Mouse (Mus musculus): Measurements from ENCODE around the gene Apoc1. TPM values are rescaled to one million over a fixed set of nuclear protein-coding genes. Genes with fewer than 3 reads are reported as not detected.
A peak's percentile ranks its signal among the peaks of the same experiment; 100 is the strongest.

Gene Apoc1
- total and polyA plus RNA-seq, 3 experiments = 0.35 TPM; not detected in 2

GRCm38 (mm10) chr7:19716055-19716682 is 23.7 kb upstream of the Apoc1 start (continued):
- no peak for TF ChIP-seq UBTF (IDR thresholded peaks at IDR 0.05; ENCODE audit: borderline replicate concordance, insufficient read depth, low read depth, low read length)
- no peak for TF ChIP-seq RCOR1 (IDR thresholded peaks at IDR 0.05; ENCODE audit: low read depth, low read length)
- peak; percentile 47 to 96; a peak in 2 of 4 replicates for TF ChIP-seq POLR2A (IDR thresholded peaks at IDR 0.05; ENCODE audit: control insufficient read depth in 1 of 2, insufficient read depth in 1 of 2, low read depth in 1 of 2, low read length in 2 of 2, poor library complexity in 1 of 2)
- no peak for TF ChIP-seq MYB (IDR thresholded peaks at IDR 0.05; ENCODE audit: low read depth, low read length)
- 0 out of 2 replicates have a peak, but pooled peaks have one; percentile 55 for TF ChIP-seq ZMIZ1 (IDR thresholded peaks at IDR 0.05; ENCODE audit: low read depth, low read length)
- peak; percentile 83 for TF ChIP-seq HCFC1 (IDR thresholded peaks at IDR 0.05; ENCODE audit: low read depth, low read length)
- TF ChIP-seq CHD1 (IDR thresholded peaks at IDR 0.05; ENCODE audit: low read depth, low read length) = peak; percentile 76; the same call in 1 of the 2 replicates
- TF ChIP-seq POLR2AphosphoS5 (IDR thresholded peaks at IDR 0.05; ENCODE audit: borderline replicate concordance, low read depth, low read length) = no peak
- TF ChIP-seq KAT2A (conservative IDR thresholded peaks at IDR 0.05; ENCODE audit: low read depth, low read length) = no peak

GRCm38 (mm10) chr7:19715239-19716054 is 23.0 kb upstream of the Apoc1 start, which contains the start of gene Tomm40:
Gene Tomm40 (minus strand): TSS chr7:19715438.
- Histone ChIP-seq H3K27me3 (ENCODE audit: control insufficient read depth in 1 of 2, insufficient read depth in 2 of 2, low read length in 2 of 2) (no peaks in the 10 kb centered on the region), H3K4me1 (ENCODE audit: control insufficient read depth in 1 of 2, insufficient read depth in 2 of 2, low read length in 2 of 2) (peaks cover 0 to 19% of the 10 kb centered on the region in 2 experiments; a peak in 2 of 4 replicates), H3K79me2 (ENCODE audit: control insufficient read depth, insufficient read depth, low read length, poor library complexity) (peaks cover 20% of the 10 kb centered on the region), H3K9me3 (replicated peaks; ENCODE audit: insufficient read depth, low read length) (no peaks in the 10 kb centered on the region), H3K4me3 (ENCODE audit: control insufficient read depth in 1 of 2, insufficient read depth in 1 of 2, low read depth in 2 of 2, low read length in 2 of 2) (peak within 1 kb of the TSS; percentile 72 to 97), H3K9ac (ENCODE audit: control insufficient read depth, low read depth, low read length, poor library complexity, severe bottlenecking) (peak within 1 kb of the TSS; percentile 90), H3K27ac (ENCODE audit: control insufficient read depth, low read depth, low read length) (peak within 1 kb of the TSS; percentile 99), H3K36me3 (ENCODE audit: control insufficient read depth in 1 of 2, insufficient read depth in 2 of 2, low read length in 2 of 2) (peaks cover 3 to 14% of the 10 kb centered on the region in 2 experiments; a peak in 3 of 4 replicates)
- DNase-seq (ENCODE audit: low read depth, low spot score) = peak; percentile 100
- TF ChIP-seq ELF1 (IDR thresholded peaks at IDR 0.05; ENCODE audit: low read depth, low read length) (peak; percentile 98), GATA1 (IDR thresholded peaks at IDR 0.05; ENCODE audit: low read depth, low read length) (peak; percentile 35), ZKSCAN1 (IDR thresholded peaks at IDR 0.05; ENCODE audit: low read depth, low read length) (no peak), E2F4 (IDR thresholded peaks at IDR 0.05; ENCODE audit: borderline replicate concordance, low read depth, low read length) (no peak), TAL1 (IDR thresholded peaks at IDR 0.05; ENCODE audit: low read length) (no peak), POLR2AphosphoS5 (IDR thresholded peaks at IDR 0.05; ENCODE audit: borderline replicate concordance, low read depth, low read length) (no peak), NRF1 (IDR thresholded peaks at IDR 0.05; ENCODE audit: insufficient read depth, low read depth, low read length, poor library complexity, severe bottlenecking) (0 out of 2 replicates have a peak, but pooled peaks have one; percentile 44), MXI1 (IDR thresholded peaks at IDR 0.05; ENCODE audit: low read depth, low read length) (peak; percentile 79), TCF12 (IDR thresholded peaks at IDR 0.05; ENCODE audit: low read depth, low read length) (0 out of 2 replicates have a peak, but pooled peaks have one; percentile 33), USF1 (IDR thresholded peaks at IDR 0.05; ENCODE audit: low read depth, low read length) (peak; percentile 54), KAT2A (conservative IDR thresholded peaks at IDR 0.05; ENCODE audit: low read depth, low read length) (peak; percentile 83), CHD2 (IDR thresholded peaks at IDR 0.05; ENCODE audit: low read length) (peak; percentile 89), NELFE (IDR thresholded peaks at IDR 0.05; ENCODE audit: low read depth, low read length) (peak; percentile 72), POLR2A (IDR thresholded peaks at IDR 0.05; ENCODE audit: control insufficient read depth in 1 of 2, insufficient read depth in 1 of 2, low read depth in 1 of 2, low read length in 2 of 2, poor library complexity in 1 of 2) (peak; percentile 55 to 65; a peak in 3 of 4 replicates), HCFC1 (IDR thresholded peaks at IDR 0.05; ENCODE audit: low read depth, low read length) (peak; percentile 86), MAX (IDR thresholded peaks at IDR 0.05; ENCODE audit: low read length) (peak; percentile 72), RAD21 (IDR thresholded peaks at IDR 0.05; ENCODE audit: low read depth, low read length) (no peak), SIN3A (IDR thresholded peaks at IDR 0.05; ENCODE audit: low read length) (peak; percentile 69; the same call in 1 of the 2 replicates)
